Mouse (Mus musculus) E14TG2a.4 (cell line): ENCODE data around the gene Cela2a.

Experiments
- CTCF ChIP-seq: conservative IDR thresholded peaks from 2 replicates; pipeline ENCODE4 v1.5.1; 2014; ENCODE audit warnings: low read length
- NANOG ChIP-seq: IDR thresholded peaks from 2 replicates; pipeline ENCODE4 v1.6.1; 2014; ENCODE audit warnings: borderline replicate concordance, low read length, mixed read lengths
- POU5F1 ChIP-seq: IDR thresholded peaks from 2 replicates; pipeline ENCODE4 v1.6.1; 2014; ENCODE audit warnings: low read length, borderline replicate concordance

DNA sequence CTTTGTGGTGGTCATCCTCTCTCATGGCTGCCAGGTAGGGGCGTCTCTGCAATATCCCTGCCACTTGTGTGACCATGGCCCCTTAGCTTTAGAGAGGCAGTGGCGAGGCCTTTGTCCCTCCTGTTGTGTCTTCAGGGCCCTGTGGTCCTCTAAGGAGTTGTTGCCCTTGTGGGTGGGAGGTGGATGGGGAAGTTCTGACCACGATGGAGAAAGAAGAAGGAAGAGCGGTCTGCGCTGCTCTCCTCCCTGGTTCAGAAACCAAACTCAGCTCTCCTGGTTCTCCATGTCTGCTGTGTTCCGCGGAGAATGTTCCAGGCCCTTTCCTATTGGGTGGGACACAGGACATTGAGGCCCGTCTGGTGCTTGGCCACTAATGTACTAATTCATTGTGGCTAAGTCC, 20.1 kb downstream of the Cela2a start:
- no peak for TF ChIP-seq CTCF
- TF ChIP-seq NANOG, result no peak
- no peak for TF ChIP-seq POU5F1
